Mouse (Mus musculus): ENCODE measurements around the gene Slc24a4.
A peak's percentile ranks its signal among the peaks of the same experiment; 100 is the strongest.
"Not testable (repeated sequence)": the region's sequence is repeated elsewhere in the genome, so short reads cannot be mapped to it uniquely, and the experiment has no call there.

Gene Slc24a4

DNA sequence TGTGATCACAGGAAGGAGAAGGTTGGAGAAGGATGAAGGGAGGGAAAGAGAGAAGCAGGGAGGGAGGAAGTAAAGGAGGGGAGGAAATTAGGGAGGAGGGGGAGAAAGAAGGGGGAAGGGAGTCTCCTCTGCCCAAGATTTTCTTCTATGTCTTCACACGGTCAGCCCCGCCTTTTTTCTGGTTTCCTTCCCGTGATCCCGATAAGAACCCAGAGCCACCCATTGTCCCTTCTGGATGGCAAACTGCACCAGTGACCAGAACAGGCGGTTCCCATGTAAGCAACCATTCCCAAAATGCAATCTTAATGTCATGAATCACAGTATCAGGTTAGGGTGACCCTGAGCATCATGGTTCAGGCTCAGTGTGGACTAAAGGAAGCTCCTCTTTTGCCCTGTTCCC is 38.8 kb downstream of the Slc24a4 start:
- no peak for DNase-seq

DNA sequence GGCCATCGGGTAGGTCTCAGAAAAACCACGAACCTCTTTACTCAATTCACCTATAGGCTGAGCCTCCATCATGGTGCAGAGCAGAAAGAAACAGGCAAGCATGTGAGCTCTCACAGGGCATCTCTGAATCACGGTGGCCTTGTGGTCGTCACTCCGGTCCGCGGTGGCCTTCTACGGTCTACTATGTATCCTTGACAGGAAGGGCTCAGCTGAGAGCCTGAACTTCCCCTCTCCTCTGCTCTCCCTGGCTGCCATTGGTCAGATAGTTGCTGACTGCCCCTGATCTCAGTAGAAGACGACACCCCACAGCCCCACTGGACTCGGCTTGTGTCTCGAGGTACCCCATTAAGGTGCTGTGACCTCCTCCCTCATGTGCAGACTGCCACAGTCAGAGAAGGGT is 44.2 kb downstream of the Slc24a4 start:
- DNase-seq, result no peak

DNA sequence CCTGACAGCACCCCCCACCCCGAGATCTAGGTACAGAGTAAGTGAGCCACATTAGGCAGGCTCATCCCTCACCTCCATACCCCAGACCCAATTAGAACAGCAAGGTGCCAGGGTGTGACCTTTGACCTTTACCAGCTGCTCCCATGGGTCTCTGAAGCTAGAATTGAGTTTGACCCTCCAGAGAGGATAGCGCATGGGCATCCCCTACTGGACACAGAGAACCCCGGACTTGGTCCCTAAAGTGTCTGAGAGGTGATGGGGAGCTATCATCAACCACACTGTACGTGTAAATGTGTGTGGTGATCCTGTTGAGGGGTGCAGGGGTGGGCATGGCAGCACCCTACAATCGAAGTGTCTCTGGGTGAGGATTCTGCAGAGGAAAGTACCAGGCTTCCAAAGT is 44.8 kb downstream of the Slc24a4 start:
- DNase-seq, result no peak

DNA sequence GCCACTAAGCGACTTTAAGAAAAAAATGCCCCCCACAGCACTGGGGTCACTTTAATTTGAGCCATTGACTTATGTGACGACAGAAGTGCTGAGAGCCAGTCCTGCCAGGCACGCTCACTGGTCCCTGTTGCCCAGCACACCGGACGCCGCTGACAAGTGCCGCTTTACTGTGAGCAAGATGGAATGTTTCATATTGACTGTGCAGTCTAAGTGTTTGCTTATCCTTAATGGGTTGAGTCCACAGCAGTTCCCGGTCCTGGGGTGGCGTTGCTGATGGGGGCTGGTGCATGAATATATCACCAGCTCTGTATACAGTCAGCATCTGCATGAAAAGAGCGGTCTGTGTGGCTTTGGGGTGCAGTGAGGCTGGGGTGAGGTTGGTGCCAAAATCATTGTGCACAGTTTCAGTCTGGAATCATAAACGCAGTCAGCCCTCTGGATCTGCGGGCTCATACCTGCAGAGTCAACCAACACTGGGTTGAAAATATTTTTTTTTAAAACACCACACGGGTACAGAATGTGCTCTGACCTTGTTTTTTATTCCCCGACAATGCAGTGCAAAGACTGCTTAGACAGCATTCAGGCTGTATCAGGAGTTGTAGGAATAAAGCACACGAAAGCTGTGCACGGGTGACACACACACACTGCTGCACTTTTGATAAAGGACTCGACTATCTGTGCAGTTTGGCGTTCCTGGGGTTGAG is 52.0 kb downstream of the Slc24a4 start:
- no peak for DNase-seq

DNA sequence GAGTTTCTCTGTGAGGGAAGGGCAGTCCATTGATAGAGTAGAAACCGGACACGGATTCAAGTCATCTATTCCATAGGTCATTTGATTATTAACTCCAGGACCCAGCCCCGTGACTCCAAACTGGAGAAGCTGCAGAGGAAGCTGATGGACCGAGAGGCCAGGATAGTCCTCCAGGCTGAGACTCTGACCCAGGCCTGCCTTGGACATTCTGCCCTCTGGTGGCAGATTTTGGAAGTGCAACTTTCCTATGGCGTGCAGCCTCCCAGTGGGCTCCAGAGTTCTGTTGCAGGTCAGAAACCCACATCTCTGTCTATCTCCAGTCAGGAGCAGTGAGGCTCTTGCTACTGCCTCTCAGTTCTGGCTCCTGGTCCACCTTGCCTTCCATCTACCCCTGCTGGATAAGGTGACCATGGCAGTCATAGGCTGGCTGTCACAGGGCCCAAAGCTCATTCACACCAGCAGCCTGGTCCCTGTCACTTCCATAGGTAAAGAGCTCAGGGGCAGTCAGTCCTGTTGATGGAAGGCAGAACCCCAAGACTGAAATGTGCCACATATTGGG is 53.3 kb downstream of the Slc24a4 start:
- peak; percentile 47 to 77 for DNase-seq

DNA sequence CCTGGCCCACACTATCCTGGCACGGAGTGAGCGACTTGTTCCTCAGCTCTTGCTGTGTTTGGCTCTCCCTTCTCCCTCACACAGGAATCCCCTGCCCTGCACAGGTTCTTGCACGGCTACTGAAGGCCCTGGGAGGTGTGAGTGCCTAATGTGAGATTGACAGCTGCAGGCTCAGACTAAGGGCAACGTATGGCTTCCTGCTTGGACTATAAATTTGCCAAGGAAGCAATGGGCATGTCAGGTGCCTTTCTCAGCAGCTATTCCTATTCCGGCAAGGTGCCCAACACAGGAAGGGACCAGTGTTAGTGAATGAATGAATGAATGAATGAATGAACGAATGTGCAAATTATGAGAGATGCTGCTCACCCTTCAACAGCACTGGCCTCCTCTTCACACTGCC is 54.1 kb downstream of the Slc24a4 start:
- no peak for DNase-seq

DNA sequence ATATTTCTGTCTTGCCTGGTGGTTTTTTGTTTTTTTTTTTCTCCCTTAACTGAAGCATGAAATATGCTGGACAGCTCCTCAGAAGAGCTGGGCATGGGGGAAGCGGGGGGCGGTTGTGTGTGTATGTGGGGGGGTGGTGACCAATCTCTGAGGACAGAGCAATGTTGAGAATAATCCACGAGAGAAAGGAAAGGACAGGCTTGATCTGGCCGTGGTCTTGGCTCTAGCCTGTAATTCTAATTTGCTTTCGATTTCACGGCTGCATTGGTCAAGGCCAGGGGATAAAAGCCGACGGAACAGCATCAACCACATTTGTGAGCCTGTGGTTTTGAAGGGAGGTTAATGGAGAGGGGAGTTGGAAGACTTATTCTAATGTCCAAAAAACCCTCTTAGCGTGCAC is 54.7 kb downstream of the Slc24a4 start:
- no peak for DNase-seq

DNA sequence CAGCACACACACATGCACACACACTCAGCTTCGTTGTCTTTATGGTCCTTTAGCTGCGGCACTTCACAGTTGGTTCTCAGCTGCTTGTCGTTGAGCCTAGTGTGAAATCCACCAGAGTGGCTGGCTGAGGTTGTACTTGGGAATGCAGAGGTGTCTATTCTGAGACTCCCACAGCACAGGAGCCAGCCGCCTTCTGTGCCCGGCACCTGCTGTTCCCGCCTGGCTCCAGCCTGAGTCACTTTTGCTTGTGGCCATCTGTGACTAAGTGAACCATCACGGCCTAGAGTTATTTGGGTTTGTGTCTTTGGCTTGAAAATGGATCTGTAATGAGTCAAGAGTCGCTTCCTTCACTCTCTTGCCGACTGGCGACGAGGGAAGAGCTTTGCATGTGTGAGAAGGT is 62.3 kb downstream of the Slc24a4 start:
- DNase-seq, result no peak

DNA sequence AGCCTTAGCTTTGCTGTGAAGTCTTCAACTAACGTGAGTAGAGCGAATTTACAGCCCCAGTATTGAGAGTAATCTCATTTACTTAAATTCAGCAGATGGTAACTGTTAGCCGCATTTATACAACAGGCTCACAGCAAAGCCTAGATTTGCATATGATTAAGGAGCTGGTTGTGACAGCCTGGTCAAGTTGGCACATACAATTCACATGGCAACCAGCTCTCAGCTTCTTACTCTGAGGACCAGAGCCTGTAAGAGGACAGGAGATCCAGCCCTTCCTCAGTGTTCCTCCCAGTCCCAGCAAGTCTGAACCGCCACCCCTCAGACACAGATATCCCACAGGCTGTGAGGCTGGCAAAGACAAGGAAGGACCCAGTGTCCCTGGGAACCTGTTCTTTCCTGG is 73.0 kb downstream of the Slc24a4 start:
- DNase-seq, result no peak

DNA sequence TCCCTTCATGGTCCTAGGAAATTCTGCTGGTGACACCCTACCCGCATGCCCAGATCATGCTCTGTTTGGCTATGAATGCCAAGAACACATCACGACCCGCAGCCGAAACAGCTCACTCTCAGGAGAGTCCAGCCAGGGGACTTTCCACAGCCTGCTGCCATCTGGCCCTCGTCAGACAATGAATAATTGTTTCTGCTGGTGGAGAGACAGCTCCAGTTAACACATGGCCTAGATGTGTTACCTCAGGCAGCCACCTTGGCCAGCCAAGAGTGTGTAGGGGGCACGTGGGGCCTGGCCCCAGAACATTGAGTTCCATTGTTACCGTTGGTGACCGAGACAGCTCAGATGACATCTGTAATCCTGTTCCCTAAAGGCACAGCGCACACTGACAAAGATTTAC is 74.4 kb downstream of the Slc24a4 start:
- DNase-seq, result no peak

DNA sequence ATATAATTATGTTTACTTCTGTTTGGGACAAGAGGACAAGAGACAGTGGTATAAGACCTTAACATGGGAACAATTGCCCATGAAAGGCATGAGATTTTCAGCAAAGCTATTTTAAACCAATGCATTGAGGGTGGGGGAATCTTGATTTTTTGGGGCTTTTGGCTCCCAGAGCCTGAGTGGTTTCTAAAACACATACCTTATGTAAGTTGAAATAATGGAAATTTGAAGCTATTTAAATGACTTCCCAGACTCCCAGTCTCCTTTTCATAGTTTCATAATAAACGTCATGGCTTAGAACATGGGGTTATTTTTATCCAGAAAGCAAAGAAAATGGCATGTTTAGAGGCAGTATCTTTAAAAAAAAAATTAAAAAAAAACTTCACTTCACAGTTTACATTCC is 77.9 kb downstream of the Slc24a4 start:
- no peak for DNase-seq

DNA sequence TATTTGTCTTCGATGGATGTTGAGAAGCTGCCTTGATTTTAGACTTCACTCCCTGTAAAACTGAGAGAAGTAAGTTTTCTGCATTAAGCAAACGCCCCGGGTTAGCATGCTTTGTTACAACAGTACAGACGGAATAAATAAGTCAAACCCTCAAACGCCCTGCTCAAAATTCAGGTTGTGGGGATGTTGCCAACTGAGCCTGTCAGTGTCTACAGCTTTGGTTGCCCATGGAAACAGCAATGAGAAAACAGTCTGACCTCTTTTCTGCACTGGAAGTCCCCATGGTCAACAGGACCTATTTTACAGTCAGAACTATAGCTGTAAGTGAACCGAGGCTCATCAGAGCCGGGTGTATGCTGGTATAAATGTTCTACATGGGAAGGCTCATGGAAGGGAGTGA is 78.7 kb downstream of the Slc24a4 start:
- no peak for DNase-seq

DNA sequence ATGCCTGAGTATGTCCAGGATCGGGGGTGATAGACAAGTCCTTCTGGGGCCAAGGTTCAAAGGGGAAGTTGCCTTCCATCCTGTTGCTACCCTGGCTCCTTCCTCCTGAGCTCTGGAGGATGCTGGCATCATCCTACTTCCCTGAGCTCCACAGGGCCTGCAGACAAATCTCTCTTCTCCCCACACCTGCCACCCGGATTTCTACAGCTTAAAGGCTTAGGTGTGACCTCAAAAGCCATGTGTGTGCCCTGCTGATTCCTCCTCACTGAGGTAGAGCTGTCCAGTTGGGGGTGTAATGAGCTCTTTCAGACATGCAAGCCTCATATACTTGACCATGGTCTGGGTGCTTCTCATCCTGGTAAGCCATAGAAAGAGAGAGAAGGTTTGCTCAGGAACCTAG is 82.3 kb downstream of the Slc24a4 start:
- no peak for DNase-seq

DNA sequence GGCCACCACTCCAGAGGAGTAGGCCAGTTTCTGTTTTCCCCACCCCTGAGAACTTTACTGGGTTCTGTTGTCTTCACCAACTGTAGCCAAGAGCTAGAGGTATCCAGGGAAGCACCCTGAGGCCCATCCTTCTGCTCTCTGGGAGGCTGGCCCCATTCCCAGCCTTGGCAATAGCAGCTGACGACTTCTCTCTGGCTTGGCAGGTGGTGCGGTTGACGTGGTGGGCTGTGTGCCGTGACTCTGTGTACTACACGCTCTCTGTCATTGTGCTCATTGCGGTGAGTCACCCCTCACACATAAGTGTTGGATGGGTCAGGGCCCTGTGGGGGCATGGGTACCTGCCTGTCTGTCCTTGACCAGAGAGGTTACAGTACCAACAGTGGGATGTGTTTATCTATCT is 94.9 kb downstream of the Slc24a4 start:
- no peak for DNase-seq

DNA sequence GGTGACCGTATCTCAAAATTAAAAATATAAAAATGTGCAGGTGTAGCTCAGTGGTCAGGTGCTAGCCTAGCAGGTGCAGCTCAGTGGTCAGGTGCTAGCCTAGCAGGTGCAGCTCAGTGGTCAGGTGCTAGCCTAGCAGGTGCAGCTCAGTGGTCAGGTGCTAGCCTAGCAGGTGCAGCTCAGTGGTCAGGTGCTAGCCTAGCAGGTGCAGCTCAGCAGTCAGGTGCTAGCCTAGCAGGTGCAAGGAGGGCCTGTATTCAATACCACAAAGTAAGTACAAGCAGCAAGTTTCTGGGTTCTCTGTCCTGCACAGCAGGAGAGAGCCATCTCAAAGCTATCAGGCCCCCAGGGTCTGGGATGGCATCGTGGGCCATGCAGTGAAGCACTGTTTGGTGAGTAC is 95.6 kb downstream of the Slc24a4 start:
- not testable (repeated sequence) for DNase-seq

DNA sequence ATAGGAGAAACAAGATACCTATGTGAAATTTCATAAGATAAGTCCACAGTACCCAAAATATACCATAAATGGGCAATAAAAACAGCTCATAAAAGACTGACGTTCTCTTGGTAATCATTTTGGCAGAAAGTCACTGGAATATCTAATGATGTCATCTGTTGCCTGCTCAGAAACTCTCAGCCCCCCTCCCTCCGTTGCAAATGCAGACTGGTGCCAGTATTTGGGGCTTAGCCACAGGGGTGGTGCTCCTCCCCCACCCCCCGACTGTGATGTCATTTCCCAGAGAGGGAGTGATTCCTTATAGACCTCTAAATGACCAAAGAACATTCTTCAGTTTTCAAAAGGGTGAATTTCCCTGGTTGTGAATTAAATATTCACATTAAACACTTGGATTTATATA is 96.6 kb downstream of the Slc24a4 start:
- DNase-seq, result no peak

DNA sequence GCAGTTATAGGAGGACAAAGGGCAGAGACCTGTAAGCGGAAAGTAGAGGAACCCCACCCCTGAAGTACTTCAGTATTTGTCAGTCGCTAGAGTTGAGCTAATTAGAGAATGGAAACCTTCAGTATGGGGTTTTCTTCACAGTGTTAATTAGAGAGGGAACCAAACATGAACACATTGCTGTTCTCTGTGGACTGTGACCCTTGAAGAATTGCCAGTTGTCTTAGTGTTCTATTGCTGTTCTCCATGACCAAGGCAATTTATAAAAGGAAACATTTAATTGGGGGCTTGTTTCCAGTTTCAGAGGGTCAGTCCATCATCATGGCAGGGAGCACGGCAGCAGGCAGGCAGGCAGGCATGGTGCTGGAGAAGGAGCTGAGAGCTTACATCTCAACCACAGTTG is 107.0 kb downstream of the Slc24a4 start:
- DNase-seq, result no peak

DNA sequence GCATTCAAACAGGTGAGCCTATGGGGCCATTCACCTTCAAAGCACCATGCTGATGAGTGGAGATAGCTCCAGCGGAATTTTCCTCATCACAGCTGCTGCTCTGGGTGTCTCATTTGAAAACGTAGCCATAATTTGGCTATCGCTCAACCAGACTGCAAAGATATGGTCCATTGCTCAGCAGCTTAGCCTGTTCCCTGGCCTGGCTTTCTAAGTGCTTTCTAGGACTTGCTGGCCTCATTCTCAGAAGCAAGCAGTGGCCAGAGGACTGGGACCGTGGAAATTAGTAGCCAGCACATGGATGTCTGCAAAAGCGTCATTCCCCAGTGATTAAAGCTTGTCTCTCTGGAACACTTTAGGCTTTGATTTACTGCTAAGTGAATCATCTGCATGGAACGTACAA is 107.8 kb downstream of the Slc24a4 start:
- peak; percentile 27 to 48 for DNase-seq

DNA sequence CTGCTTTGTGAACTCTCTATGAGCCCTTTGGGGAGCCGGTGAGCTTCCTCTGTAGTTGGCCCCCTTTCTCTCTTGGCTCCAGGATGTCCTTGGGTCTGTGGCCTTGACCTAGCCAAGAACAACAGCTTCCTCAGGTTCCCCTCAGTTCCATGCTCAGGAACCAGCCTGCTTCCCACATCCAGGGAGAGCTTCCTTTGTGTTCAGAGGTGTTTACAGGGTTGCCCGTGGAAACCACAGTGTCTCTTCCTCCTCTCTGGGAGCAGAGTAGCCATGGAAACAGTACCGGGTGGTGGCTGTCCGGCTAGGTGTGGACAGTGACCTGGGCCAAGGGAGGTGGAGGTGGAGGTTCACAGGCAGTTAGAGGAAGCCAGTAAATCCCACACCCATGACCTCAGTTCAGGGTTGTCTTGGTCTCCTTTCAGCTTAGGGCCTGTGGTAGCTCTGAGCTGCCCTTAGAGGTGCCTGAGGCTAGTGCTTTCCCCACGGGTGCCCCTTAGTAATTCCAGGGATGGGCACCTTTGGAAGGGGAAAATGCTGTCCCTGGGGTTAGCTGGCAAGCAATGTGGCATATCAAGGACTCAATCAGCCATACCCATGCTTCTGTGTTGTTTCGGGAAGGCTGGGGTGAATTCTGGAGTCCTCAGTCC is 113.7 kb downstream of the Slc24a4 start:
- no peak for DNase-seq

DNA sequence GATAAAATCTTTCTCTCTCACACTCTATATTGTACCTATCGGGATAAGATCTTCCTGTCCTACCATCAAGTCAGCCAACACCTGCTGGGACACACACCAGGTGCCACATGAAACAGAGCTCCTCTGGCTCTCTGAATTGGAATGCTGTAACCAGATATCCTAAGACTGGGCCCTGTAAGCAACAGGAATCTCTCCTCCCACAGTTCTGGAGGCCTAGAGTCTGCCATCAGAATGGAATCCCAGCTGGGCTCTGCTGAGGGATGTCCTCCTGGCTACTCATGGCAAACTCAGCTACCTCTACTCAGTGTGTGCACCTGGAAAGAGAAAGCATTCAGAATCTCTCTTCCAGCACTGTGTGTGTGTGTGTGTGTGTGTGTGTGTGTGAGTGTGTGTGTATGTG is 115.4 kb downstream of the Slc24a4 start:
- no peak for DNase-seq

DNA sequence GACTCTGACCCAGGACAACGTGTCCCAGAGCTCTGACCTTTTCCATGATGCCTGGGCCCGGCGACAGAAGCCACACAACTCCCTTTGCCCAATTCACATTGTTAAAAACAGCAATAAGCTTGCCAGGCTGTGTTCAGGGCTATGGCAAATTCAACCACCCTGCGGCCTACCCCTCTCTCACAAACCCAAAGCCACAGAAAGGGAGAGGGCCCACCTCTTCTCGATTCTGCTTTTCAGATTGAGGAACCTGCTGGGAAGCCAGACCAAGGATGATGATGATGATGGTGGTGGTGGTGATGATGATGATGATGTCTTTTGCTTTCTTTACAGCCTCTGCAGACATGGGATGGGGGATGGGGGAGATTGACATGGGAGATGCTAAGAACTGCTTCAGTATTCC is 117.7 kb downstream of the Slc24a4 start:
- no peak for DNase-seq

DNA sequence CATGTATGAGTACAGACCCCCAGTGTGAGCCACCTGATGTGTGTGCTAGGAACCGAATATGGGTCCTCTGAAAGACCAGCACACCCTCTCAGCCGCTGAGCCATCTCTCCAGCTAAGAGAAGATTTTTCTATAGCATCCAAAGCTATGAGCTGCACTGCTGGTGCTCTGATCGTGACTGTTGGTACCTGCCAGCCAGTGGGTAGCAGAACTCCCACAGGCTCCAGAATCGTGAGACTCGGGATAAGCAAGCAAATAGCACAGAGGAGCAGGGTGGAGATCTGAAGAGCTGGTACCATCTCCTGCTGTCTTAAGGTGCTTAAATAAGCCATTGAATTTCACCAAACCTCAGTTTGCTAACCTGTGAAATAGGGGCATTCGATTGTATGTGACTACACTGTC is 119.6 kb downstream of the Slc24a4 start:
- no peak for DNase-seq

DNA sequence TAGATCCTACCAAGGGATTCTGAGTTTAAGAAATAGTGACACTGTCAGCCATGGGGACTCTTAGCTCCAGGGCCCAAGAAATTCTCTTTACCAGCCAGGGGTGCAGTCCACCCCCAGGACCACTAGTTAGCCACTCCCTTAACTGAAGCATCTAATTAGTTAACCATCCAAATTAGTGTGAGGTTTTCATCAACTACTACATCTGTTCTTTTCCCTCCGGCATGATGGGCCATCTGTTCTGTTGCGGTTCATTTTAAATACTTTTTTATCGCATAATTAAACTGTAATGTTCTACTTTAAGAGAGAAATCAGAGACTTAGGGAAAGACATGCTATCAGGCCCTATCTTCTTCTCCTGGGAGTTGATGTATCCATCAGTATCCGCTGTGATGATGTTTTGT is 121.8 kb downstream of the Slc24a4 start:
- no peak for DNase-seq

DNA sequence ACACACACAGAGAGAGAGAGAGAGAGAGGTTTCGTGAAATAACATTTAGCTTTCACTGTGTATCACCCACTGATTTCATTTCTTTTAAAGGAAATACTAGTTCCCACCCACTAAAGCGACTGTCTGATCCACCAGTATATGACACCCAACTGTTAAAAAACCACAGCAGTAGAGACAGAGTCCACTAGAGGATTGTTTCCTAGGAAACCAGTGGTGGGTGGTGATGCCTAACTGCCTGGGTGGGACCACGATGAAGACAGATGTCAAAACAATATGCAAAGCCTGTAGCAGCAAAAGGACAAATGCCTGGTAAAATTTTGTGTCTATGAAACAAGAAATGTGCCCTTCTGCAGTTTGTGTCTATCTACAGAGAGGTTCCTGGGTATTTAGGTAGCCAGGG is 122.5 kb downstream of the Slc24a4 start:
- no peak for DNase-seq

DNA sequence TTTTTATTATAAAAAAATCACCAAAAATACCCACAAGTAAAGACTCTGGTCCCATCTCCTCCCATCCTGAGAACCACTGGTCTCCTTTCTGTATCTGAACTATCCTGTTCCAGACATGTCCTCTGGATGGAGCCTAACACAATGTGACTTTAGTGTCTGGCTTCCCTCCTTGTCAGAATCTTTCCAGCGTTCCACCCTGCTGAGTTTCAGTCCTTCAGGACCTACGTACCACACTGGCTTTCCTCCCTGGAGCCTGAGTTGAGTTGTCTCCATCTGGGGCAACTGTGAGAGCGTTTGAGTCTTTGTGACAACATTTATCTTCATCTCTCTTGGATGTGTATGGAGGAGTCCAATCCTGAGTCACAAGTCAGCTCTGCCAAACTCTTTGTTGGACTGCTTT is 123.5 kb downstream of the Slc24a4 start:
- DNase-seq, result no peak
